Mouse (Mus musculus): ENCODE results near the gene Rnf44. TPM values are rescaled to one million over a fixed set of nuclear protein-coding genes. Genes with fewer than 3 reads are reported as not detected.
A peak's percentile ranks its signal among the peaks of the same experiment; 100 is the strongest.

Gene Rnf44
- polyA plus RNA-seq, 1 experiment, result 601 TPM

- 3% methylated on average over 5 of the region's 5 CpGs for WGBS
- peak; percentile 48 for DNase-seq
- no peak overlapping the region for H3K27ac ChIP-seq (ENCODE audit: control insufficient read depth, insufficient read depth, low read length)
- no peaks in the 10 kb centered on the region for H3K36me3 ChIP-seq (ENCODE audit: control insufficient read depth, insufficient read depth, low read length)
- H3K27me3 ChIP-seq (ENCODE audit: control insufficient read depth, insufficient read depth, low read length), result no peaks in the 10 kb centered on the region; the same call in 1 of the 2 replicates
- no peak overlapping the region for H3K4me3 ChIP-seq (ENCODE audit: control insufficient read depth, insufficient read depth, low read length)
- TF ChIP-seq CTCF (IDR thresholded peaks at IDR 0.05; ENCODE audit: borderline replicate concordance, control insufficient read depth, extremely low read depth, insufficient read depth, low read length, poor library complexity) (peak; percentile 75; the same call in 1 of the 2 replicates), POLR2A (IDR thresholded peaks at IDR 0.05; ENCODE audit: control insufficient read depth, extremely low read depth, insufficient read depth, low read length, poor library complexity) (no peak)
- no peaks in the 10 kb centered on the region for H3K4me1 ChIP-seq (replicated peaks; ENCODE audit: control insufficient read depth, insufficient read depth, low read length)
These were observed 23.2 kb upstream of the Rnf44 start for GRCm38 (mm10) chr13:54716916-54717315.

GRCm38 (mm10) chr13:54714996-54715395 lies 21.3 kb upstream of the Rnf44 start:
- no peak for TF ChIP-seq POLR2A (IDR thresholded peaks at IDR 0.05; ENCODE audit: control insufficient read depth, extremely low read depth, insufficient read depth, low read length, poor library complexity)
- TF ChIP-seq CTCF (IDR thresholded peaks at IDR 0.05; ENCODE audit: borderline replicate concordance, control insufficient read depth, extremely low read depth, insufficient read depth, low read length, poor library complexity), result no peak
- H3K27ac ChIP-seq (ENCODE audit: control insufficient read depth, insufficient read depth, low read length), result no peak overlapping the region
- no peaks in the 10 kb centered on the region for H3K4me1 ChIP-seq (replicated peaks; ENCODE audit: control insufficient read depth, insufficient read depth, low read length)
- no peak overlapping the region for H3K4me3 ChIP-seq (ENCODE audit: control insufficient read depth, insufficient read depth, low read length)
- DNase-seq, result no peak
- no peaks in the 10 kb centered on the region; the same call in 1 of the 2 replicates for H3K27me3 ChIP-seq (ENCODE audit: control insufficient read depth, insufficient read depth, low read length)
- 84% methylated on average over 10 of the region's 10 CpGs for WGBS
- H3K36me3 ChIP-seq (ENCODE audit: control insufficient read depth, insufficient read depth, low read length), result no peaks in the 10 kb centered on the region

GRCm38 (mm10) chr13:54714393-54714792 lies 20.7 kb upstream of the Rnf44 start:
- no peak overlapping the region for H3K4me3 ChIP-seq (ENCODE audit: control insufficient read depth, insufficient read depth, low read length)
- H3K27ac ChIP-seq (ENCODE audit: control insufficient read depth, insufficient read depth, low read length), result no peak overlapping the region
- TF ChIP-seq CTCF (IDR thresholded peaks at IDR 0.05; ENCODE audit: borderline replicate concordance, control insufficient read depth, extremely low read depth, insufficient read depth, low read length, poor library complexity) (no peak), POLR2A (IDR thresholded peaks at IDR 0.05; ENCODE audit: control insufficient read depth, extremely low read depth, insufficient read depth, low read length, poor library complexity) (no peak)
- 47% methylated on average over 4 of the region's 4 CpGs for WGBS
- H3K36me3 ChIP-seq (ENCODE audit: control insufficient read depth, insufficient read depth, low read length), result no peaks in the 10 kb centered on the region
- DNase-seq, result no peak
- no peaks in the 10 kb centered on the region for H3K4me1 ChIP-seq (replicated peaks; ENCODE audit: control insufficient read depth, insufficient read depth, low read length)
- H3K27me3 ChIP-seq (ENCODE audit: control insufficient read depth, insufficient read depth, low read length), result no peaks in the 10 kb centered on the region; the same call in 1 of the 2 replicates

- H3K4me3 ChIP-seq (ENCODE audit: control insufficient read depth, insufficient read depth, low read length), result no peak overlapping the region
- TF ChIP-seq POLR2A (IDR thresholded peaks at IDR 0.05; ENCODE audit: control insufficient read depth, extremely low read depth, insufficient read depth, low read length, poor library complexity), result no peak
- no peak for TF ChIP-seq CTCF (IDR thresholded peaks at IDR 0.05; ENCODE audit: borderline replicate concordance, control insufficient read depth, extremely low read depth, insufficient read depth, low read length, poor library complexity)
These were observed 17.2 kb upstream of the Rnf44 start for GRCm38 (mm10) chr13:54710866-54711265.

DNA sequence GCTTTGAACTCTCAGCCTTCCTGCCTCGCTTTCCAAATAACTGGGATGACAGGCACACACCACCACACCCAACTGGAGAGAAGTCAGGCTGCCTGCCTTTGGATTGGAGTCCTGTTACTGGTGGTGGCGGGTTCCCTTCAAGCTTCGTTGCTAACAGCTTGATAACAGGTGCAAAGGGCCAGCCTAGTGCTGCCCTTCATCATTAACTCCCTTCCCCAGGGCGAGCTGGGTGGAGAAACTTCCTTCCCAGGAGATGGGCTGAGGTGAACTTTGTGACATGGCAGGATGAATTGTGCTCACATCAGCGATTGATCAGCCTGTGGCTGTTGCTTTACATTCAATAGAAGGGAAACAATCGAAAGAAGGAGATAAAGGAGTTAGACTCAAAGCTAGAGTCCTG lies 11.2 kb upstream of the Rnf44 start:
- WGBS, result 59% methylated on average over 6 of the region's 6 CpGs
- H3K4me1 ChIP-seq (replicated peaks; ENCODE audit: control insufficient read depth, insufficient read depth, low read length), result 0 out of 2 replicates have a peak, but pooled peaks cover 6% of the 10 kb centered on the region
- no peaks in the 10 kb centered on the region for H3K36me3 ChIP-seq (ENCODE audit: control insufficient read depth, insufficient read depth, low read length)
- DNase-seq, result no peak
- H3K4me3 ChIP-seq (ENCODE audit: control insufficient read depth, insufficient read depth, low read length), result no peak overlapping the region
- no peaks in the 10 kb centered on the region for H3K27me3 ChIP-seq (ENCODE audit: control insufficient read depth, insufficient read depth, low read length)
- H3K27ac ChIP-seq (ENCODE audit: control insufficient read depth, insufficient read depth, low read length), result no peak overlapping the region
- TF ChIP-seq POLR2A (IDR thresholded peaks at IDR 0.05; ENCODE audit: control insufficient read depth, extremely low read depth, insufficient read depth, low read length, poor library complexity) (no peak), CTCF (IDR thresholded peaks at IDR 0.05; ENCODE audit: borderline replicate concordance, control insufficient read depth, extremely low read depth, insufficient read depth, low read length, poor library complexity) (no peak)

More at GRCm38 (mm10) chr13:54710866-54711265, 17.2 kb upstream of the Rnf44 start:
- Histone ChIP-seq H3K4me1 (replicated peaks; ENCODE audit: control insufficient read depth, insufficient read depth, low read length) (no peaks in the 10 kb centered on the region), H3K27me3 (ENCODE audit: control insufficient read depth, insufficient read depth, low read length) (no peaks in the 10 kb centered on the region), H3K36me3 (ENCODE audit: control insufficient read depth, insufficient read depth, low read length) (no peaks in the 10 kb centered on the region), H3K27ac (ENCODE audit: control insufficient read depth, insufficient read depth, low read length) (no peak overlapping the region)
- no peak for DNase-seq
- WGBS, result 79% methylated on average over 3 of the region's 3 CpGs

DNA sequence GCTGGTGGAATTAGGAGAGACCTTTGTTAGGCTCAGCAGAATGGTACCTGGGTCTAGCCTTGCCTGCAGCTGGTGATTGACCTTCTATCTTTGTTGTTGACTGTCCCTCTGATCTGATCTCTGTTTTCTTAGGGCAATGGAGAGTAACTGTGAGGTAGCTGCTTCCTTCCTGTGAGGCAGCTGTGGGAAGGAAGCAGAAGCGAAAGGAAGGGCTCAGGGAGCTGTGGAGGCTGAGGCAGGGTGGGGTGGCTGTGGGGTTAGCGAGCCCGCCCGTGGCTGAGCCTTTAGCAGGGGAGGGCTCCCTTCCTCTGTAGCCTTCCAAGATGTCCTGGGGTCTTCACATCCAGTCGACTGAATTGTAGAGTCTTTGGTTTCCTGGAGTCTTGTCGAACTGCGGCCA lies 8.8 kb upstream of the Rnf44 start:
- WGBS, result 51% methylated on average over 7 of the region's 7 CpGs
- H3K4me3 ChIP-seq (ENCODE audit: control insufficient read depth, insufficient read depth, low read length), result no peak overlapping the region
- DNase-seq, result no peak
- 0 out of 2 replicates have a peak, but pooled peaks cover 6% of the 10 kb centered on the region for H3K4me1 ChIP-seq (replicated peaks; ENCODE audit: control insufficient read depth, insufficient read depth, low read length)
- H3K36me3 ChIP-seq (ENCODE audit: control insufficient read depth, insufficient read depth, low read length), result no peaks in the 10 kb centered on the region
- no peak for TF ChIP-seq CTCF (IDR thresholded peaks at IDR 0.05; ENCODE audit: borderline replicate concordance, control insufficient read depth, extremely low read depth, insufficient read depth, low read length, poor library complexity)
- no peak for TF ChIP-seq POLR2A (IDR thresholded peaks at IDR 0.05; ENCODE audit: control insufficient read depth, extremely low read depth, insufficient read depth, low read length, poor library complexity)
- H3K27ac ChIP-seq (ENCODE audit: control insufficient read depth, insufficient read depth, low read length), result no peak overlapping the region
- no peaks in the 10 kb centered on the region for H3K27me3 ChIP-seq (ENCODE audit: control insufficient read depth, insufficient read depth, low read length)

DNA sequence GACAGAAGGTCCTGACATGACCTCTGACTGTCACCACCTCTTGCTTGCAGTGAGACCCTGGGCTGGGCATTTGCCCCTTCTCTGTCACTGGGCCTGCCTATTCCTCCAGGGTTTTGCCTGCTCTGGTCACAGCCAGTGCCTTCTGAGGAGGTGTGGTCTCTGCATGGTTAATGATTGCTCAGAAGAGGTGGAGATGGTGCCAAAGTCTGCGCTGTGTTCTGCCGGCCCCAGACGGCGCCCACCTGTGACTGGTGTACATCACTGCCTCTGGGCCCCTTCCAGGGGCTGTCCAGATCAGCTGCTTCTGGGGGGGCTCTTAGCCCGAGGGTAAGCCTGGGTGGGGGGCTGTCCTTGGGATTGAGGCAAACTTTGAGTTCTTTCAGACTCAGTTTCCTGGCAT lies 7.5 kb upstream of the Rnf44 start, which contains the start of gene Cdhr2:
TSS of gene Cdhr2 (plus strand) at position 219 of the 400 bp plus-strand sequence.
- no peak for DNase-seq
- Histone ChIP-seq H3K4me3 (ENCODE audit: control insufficient read depth, insufficient read depth, low read length) (no peak within 1 kb of the TSS), H3K4me1 (replicated peaks; ENCODE audit: control insufficient read depth, insufficient read depth, low read length) (0 out of 2 replicates have a peak, but pooled peaks cover 6% of the 10 kb centered on the region), H3K27ac (ENCODE audit: control insufficient read depth, insufficient read depth, low read length) (no peak within 1 kb of the TSS), H3K27me3 (ENCODE audit: control insufficient read depth, insufficient read depth, low read length) (no peaks in the 10 kb centered on the region), H3K36me3 (ENCODE audit: control insufficient read depth, insufficient read depth, low read length) (no peaks in the 10 kb centered on the region)
- TF ChIP-seq POLR2A (IDR thresholded peaks at IDR 0.05; ENCODE audit: control insufficient read depth, extremely low read depth, insufficient read depth, low read length, poor library complexity) (no peak), CTCF (IDR thresholded peaks at IDR 0.05; ENCODE audit: borderline replicate concordance, control insufficient read depth, extremely low read depth, insufficient read depth, low read length, poor library complexity) (no peak)
- WGBS, result 88% methylated on average over 5 of the region's 5 CpGs
